Mouse (Mus musculus) kidney, embryonic 14.5 days (tissue): ENCODE data around the gene Rufy3. TPM values are rescaled to one million over a fixed set of nuclear protein-coding genes. Genes with fewer than 3 reads are reported as not detected.
A peak's percentile ranks its signal among the peaks of the same experiment; 100 is the strongest.

ENCODE experiments used
- ATAC-seq: fragments of 200-750 bp; cut with Nextera tagmentation; 2 replicates; pipeline ENCODE4 v1.8.0; 2017; ENCODE audit warnings: moderate number of reproducible peaks, mild to moderate bottlenecking, moderate TSS enrichment, moderate library complexity; ENCODE audit not compliant: low FRiP score, low TSS enrichment
- H3K27ac ChIP-seq: fragments of 300-500 bp; sonication (generic); 2 replicates; pipeline ENCODE4 v1.5.1; 2014; ENCODE audit warnings: low read depth, mild to moderate bottlenecking, low read length, moderate library complexity, mixed read lengths
- H3K27me3 ChIP-seq: fragments of 300-500 bp; sonication (generic); 2 replicates; pipeline ENCODE4 v1.6.1; 2014; ENCODE audit warnings: mild to moderate bottlenecking, low read length; ENCODE audit not compliant: control insufficient read depth, insufficient read depth
- H3K36me3 ChIP-seq: fragments of 300-500 bp; sonication (generic); 2 replicates; pipeline ENCODE4 v1.6.1; 2014; ENCODE audit warnings: low read length, mixed read lengths; ENCODE audit not compliant: control insufficient read depth, insufficient read depth
- H3K4me1 ChIP-seq: fragments of 300-500 bp; sonication (generic); 2 replicates; pipeline ENCODE4 v1.6.1; 2014; ENCODE audit warnings: low read length, mixed read lengths; ENCODE audit not compliant: control insufficient read depth, insufficient read depth
- H3K4me2 ChIP-seq: fragments of 300-500 bp; sonication (generic); replicated peaks from 2 replicates; pipeline ENCODE4 v1.6.1; 2014; ENCODE audit warnings: low read depth, mild to moderate bottlenecking, low read length
- H3K4me3 ChIP-seq: fragments of 300-500 bp; sonication (generic); 2 replicates; pipeline ENCODE4 v1.5.1; 2014; ENCODE audit warnings: mild to moderate bottlenecking, low read length
- H3K9ac ChIP-seq: fragments of 300-500 bp; sonication (generic); 2 replicates; pipeline ENCODE4 v1.6.1; 2014; ENCODE audit warnings: low read depth, mild to moderate bottlenecking, low read length, moderate library complexity
- H3K9me3 ChIP-seq: fragments of 300-500 bp; sonication (generic); 2 replicates; pipeline ENCODE4 v1.6.1; 2016; ENCODE audit warnings: low read length; ENCODE audit not compliant: control insufficient read depth
- WGBS: fragments of 180-500 bp; shearing (Covaris S2); extraction: QIAGEN DNeasy Blood & Tissue Kit; methylation state at CpG from one replicate; pipeline ENCODE4 v1.1.7; 2014; 5-methylcytosine and 5-hydroxymethylcytosine counted together
- polyA plus RNA-seq: library from polyadenylated mRNA; unstranded; fragments of >200 nt; fragmentation: Nextera tagmentation; extraction: Ambion mirVana; gene quantifications from 2 replicates; pipeline ENCODE4 v1.2.1, GENCODE M21; 2014

Gene Rufy3
- polyA plus RNA-seq, 1 experiment from 2014 or later = 17.7 TPM

- no peak overlapping the region for H3K4me3 ChIP-seq
- no peaks in the 10 kb centered on the region for H3K27me3 ChIP-seq
- no peaks in the 10 kb centered on the region for H3K4me1 ChIP-seq
- WGBS = 62% methylated on average over 3 of the region's 3 CpGs
- H3K36me3 ChIP-seq = no peaks in the 10 kb centered on the region; the same call in 1 of the 2 replicates
- no peak overlapping the region for H3K9ac ChIP-seq
- H3K27ac ChIP-seq = no peak overlapping the region
- no peak overlapping the region for H3K4me2 ChIP-seq
- ATAC-seq = no peak
- no peaks in the 10 kb centered on the region for H3K9me3 ChIP-seq
Observed at GRCm38 (mm10) chr5:88569541-88569940, 4.7 kb downstream of the Rufy3 start.

- no peak overlapping the region for H3K9ac ChIP-seq
- no peaks in the 10 kb centered on the region for H3K9me3 ChIP-seq
- no peak overlapping the region for H3K27ac ChIP-seq
- ATAC-seq = no peak
- WGBS = 88% methylated on average over 3 of the region's 3 CpGs
- H3K36me3 ChIP-seq = no peaks in the 10 kb centered on the region; the same call in 1 of the 2 replicates
- H3K4me2 ChIP-seq = no peak overlapping the region
- no peak overlapping the region for H3K4me3 ChIP-seq
- H3K4me1 ChIP-seq = no peaks in the 10 kb centered on the region
- H3K27me3 ChIP-seq = no peaks in the 10 kb centered on the region
Observed at GRCm38 (mm10) chr5:88574829-88575228, 10.0 kb downstream of the Rufy3 start.

- ATAC-seq = peak; percentile 43; the same call in 1 of the 2 replicates
- no peaks in the 10 kb centered on the region for H3K27me3 ChIP-seq
- 66% methylated on average over 3 of the region's 3 CpGs for WGBS
Observed at GRCm38 (mm10) chr5:88575506-88576338, 10.9 kb downstream of the Rufy3 start.

GRCm38 (mm10) chr5:88580681-88581080 is 15.8 kb downstream of the Rufy3 start:
- H3K4me3 ChIP-seq = no peak overlapping the region
- H3K27me3 ChIP-seq = no peaks in the 10 kb centered on the region
- no peak overlapping the region for H3K27ac ChIP-seq
- WGBS = 80% methylated on average over 10 of the region's 10 CpGs
- no peak overlapping the region for H3K4me2 ChIP-seq
- no peak overlapping the region for H3K9ac ChIP-seq
- no peaks in the 10 kb centered on the region for H3K36me3 ChIP-seq
- ATAC-seq = no peak
- peaks cover 12% of the 10 kb centered on the region; the same call in 1 of the 2 replicates for H3K4me1 ChIP-seq
- no peaks in the 10 kb centered on the region for H3K9me3 ChIP-seq

More at GRCm38 (mm10) chr5:88575506-88576338, 10.9 kb downstream of the Rufy3 start:
- H3K36me3 ChIP-seq = no peaks in the 10 kb centered on the region; the same call in 1 of the 2 replicates
- H3K27ac ChIP-seq = no peak overlapping the region
- H3K9ac ChIP-seq = no peak overlapping the region
- H3K9me3 ChIP-seq = no peaks in the 10 kb centered on the region
- no peaks in the 10 kb centered on the region for H3K4me1 ChIP-seq
- H3K4me3 ChIP-seq = no peak overlapping the region
- no peak overlapping the region for H3K4me2 ChIP-seq

GRCm38 (mm10) chr5:88581343-88581742 is 16.5 kb downstream of the Rufy3 start:
- Histone ChIP-seq H3K9ac (no peak overlapping the region), H3K4me2 (no peak overlapping the region), H3K9me3 (no peaks in the 10 kb centered on the region), H3K4me1 (peaks cover 16% of the 10 kb centered on the region), H3K36me3 (no peaks in the 10 kb centered on the region), H3K27me3 (no peaks in the 10 kb centered on the region), H3K4me3 (no peak overlapping the region), H3K27ac (no peak overlapping the region)
- ATAC-seq = no peak
- 92% methylated on average over 6 of the region's 6 CpGs for WGBS

- ATAC-seq = peak; percentile 48
- Histone ChIP-seq H3K4me2 (no peak overlapping the region), H3K9me3 (no peaks in the 10 kb centered on the region), H3K27ac (no peak overlapping the region), H3K36me3 (no peaks in the 10 kb centered on the region), H3K4me3 (peak overlapping the region; percentile 8; the same call in 1 of the 2 replicates), H3K27me3 (no peaks in the 10 kb centered on the region), H3K9ac (no peak overlapping the region), H3K4me1 (peaks cover 32% of the 10 kb centered on the region)
- WGBS = 74% methylated on average over 9 of the region's 9 CpGs
Observed at GRCm38 (mm10) chr5:88583271-88584031, 18.6 kb downstream of the Rufy3 start.

GRCm38 (mm10) chr5:88584061-88584460 is 19.2 kb downstream of the Rufy3 start:
- H3K27me3 ChIP-seq = no peaks in the 10 kb centered on the region
- peak overlapping the region; percentile 1; the same call in 1 of the 2 replicates for H3K4me3 ChIP-seq
- H3K4me2 ChIP-seq = no peak overlapping the region; the same call in 1 of the 2 replicates
- peaks cover 32% of the 10 kb centered on the region for H3K4me1 ChIP-seq
- no peaks in the 10 kb centered on the region for H3K9me3 ChIP-seq
- H3K27ac ChIP-seq = no peak overlapping the region
- no peak for ATAC-seq
- 0 out of 2 replicates have a peak overlapping the region, but pooled peaks have one; percentile 24 for H3K9ac ChIP-seq
- WGBS = 55% methylated on average over 9 of the region's 9 CpGs
- no peaks in the 10 kb centered on the region for H3K36me3 ChIP-seq

- Histone ChIP-seq H3K4me1 (peaks cover 32% of the 10 kb centered on the region), H3K27me3 (no peaks in the 10 kb centered on the region), H3K9me3 (no peaks in the 10 kb centered on the region), H3K9ac (0 out of 2 replicates have a peak overlapping the region, but pooled peaks have one; percentile 12), H3K36me3 (no peaks in the 10 kb centered on the region), H3K4me2 (no peak overlapping the region), H3K4me3 (no peak overlapping the region), H3K27ac (peak overlapping the region; percentile 51; the same call in 1 of the 2 replicates)
- WGBS = 62% methylated on average over 7 of the region's 7 CpGs
- peak; percentile 34; the same call in 1 of the 2 replicates for ATAC-seq
Observed at GRCm38 (mm10) chr5:88586407-88587174, 21.8 kb downstream of the Rufy3 start.
